Mouse (Mus musculus): Measurements from ENCODE around the gene Eef2.
A peak's percentile ranks its signal among the peaks of the same experiment; 100 is the strongest.
"Not testable (repeated sequence)": the region's sequence is repeated elsewhere in the genome, so short reads cannot be mapped to it uniquely, and the experiment has no call there.

Gene Eef2

DNA sequence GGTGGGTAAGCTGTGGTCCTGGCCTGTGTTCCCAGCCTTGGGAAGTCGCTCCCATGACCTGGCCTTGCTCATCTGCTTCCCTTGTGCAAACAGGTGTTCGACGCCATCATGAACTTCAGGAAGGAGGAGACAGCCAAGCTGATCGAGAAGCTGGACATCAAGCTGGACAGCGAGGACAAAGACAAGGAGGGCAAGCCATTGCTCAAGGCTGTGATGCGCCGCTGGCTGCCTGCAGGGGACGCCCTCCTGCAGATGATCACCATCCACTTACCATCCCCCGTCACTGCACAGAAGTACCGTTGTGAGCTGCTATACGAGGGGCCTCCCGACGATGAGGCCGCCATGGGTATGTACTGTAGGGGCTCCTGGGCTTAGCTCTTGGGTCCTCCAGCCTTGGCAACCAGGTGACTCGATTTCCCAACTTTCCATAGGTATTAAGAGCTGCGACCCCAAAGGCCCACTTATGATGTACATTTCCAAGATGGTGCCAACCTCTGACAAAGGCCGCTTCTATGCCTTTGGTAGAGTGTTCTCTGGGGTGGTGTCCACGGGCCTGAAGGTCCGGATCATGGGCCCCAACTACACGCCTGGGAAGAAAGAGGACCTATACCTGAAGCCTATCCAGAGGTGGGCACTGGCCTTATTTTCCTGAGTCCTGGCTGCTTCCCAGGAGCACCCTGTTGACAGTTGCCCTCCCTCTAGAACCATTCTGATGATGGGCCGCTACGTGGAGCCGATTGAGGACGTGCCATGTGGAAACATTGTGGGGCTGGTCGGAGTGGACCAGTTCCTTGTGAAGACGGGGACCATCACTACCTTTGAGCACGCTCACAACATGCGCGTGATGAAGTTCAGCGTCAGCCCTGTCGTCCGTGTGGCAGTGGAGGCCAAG is 3.3 kb downstream of the Eef2 start:
- no peak for DNase-seq (ENCODE audit: low read depth, low spot score)

DNA sequence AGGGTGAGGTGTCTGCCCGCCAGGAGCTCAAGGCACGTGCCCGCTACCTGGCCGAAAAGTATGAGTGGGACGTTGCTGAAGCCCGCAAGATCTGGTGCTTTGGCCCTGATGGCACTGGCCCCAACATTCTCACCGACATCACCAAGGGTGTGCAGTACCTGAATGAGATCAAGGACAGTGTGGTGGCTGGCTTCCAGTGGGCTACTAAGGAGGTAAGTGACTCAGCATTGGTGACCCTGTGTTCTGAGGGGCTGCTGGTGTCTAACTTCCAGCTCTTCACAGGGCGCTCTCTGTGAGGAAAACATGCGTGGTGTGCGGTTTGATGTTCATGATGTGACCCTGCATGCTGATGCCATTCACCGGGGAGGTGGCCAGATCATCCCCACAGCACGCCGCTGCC is 4.5 kb downstream of the Eef2 start:
- no peak for DNase-seq (ENCODE audit: low read depth, low spot score)

DNA sequence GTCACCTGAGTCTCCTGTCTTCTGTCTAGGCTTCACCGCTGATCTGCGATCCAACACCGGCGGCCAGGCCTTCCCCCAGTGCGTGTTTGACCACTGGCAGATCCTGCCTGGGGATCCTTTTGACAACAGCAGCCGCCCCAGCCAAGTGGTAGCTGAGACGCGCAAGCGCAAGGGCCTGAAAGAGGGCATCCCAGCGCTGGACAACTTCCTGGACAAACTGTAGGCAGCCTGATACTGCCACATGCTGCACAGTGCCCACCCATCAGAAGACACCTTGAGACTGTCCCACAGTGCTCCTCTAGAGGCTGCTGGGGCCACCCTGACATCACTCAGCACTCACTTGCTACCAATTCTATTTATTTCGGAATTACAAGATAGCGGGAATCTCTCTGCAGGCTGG is 5.4 kb downstream of the Eef2 start:
- not testable (repeated sequence) for DNase-seq (ENCODE audit: low read depth, low spot score)

DNA sequence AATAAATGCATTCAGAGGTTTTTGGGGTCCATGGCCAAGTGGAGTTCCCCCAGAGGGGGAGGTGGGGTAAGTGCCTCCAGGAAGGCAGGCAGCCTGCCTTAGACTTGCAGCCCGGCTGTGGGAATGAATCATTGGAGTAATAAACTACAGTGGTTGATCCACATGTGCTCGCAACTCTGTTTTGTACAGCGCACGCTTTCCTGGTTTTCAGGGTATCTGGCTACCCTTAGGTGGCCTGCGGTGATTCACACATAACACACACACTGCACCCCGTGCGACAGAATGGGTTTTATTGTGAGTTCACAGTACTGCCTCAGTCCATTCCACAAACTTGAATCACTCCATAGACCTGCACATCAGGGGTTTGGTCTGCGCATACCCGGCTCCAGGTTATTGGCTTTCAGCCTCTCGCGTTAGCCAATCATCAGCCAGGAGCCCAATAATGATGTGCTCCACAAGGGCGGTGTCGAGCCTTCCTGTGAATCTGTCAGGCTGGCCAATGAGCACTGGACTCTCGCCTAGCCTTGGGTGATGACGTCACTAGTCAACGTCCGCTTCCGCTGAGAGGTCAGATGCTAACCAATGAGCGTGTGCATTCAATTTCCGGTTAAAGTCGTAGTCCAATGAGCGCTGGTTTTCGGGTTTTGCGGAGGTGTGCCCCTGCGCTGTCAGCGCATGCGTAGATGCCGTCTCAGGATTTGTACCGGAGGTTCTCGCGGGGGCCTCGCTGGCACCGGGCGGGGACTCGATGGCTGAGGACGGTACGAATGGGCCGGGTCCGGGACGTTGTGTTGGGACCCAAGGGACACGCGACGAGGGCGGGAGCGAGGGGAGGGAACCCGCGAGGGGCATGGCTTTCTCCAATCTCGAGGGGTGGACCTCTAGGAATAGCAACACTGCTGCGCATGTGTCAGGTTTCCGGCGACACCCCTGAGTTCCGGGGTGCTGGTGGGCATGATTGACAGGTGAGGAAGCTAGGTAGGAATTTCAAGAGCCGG is 6.2 kb downstream of the Eef2 start, which contains the start of gene Dapk3:
Gene Dapk3 (plus strand): TSS at position 670 of the 998 bp plus-strand sequence.
- DNase-seq (ENCODE audit: low read depth, low spot score), result peak; percentile 100

- DNase-seq (ENCODE audit: low read depth, low spot score), result no peak
These were observed 7.4 kb downstream of the Eef2 start, which contains the start of gene 4930442H23Rik for GRCm38 (mm10) chr10:81183805-81184204. Gene 4930442H23Rik (minus strand): TSS chr10:81183849.

DNA sequence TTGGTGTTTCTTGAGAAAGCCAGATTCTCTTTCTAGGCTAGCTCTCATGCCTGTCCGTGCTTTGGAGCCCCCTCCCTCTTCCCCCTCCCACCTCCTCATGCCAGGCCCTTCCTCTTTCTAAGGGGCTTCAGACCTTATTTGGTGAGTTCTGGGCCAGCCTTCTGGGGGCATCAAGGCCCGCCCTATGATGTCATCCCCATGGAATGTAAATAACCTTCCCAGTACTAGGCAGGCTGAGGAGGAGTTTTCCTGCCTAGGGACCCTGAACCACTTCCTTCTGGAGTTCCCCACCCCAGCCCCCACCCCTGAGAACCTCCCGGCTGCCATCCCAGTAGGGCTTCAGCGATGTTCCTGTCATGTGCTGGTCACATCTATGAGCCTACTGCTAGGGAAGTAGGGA is 8.3 kb downstream of the Eef2 start:
- DNase-seq (ENCODE audit: low read depth, low spot score), result peak; percentile 61

GRCm38 (mm10) chr10:81187161-81187560 is 10.7 kb downstream of the Eef2 start:
- no peak for DNase-seq (ENCODE audit: low read depth, low spot score)

DNA sequence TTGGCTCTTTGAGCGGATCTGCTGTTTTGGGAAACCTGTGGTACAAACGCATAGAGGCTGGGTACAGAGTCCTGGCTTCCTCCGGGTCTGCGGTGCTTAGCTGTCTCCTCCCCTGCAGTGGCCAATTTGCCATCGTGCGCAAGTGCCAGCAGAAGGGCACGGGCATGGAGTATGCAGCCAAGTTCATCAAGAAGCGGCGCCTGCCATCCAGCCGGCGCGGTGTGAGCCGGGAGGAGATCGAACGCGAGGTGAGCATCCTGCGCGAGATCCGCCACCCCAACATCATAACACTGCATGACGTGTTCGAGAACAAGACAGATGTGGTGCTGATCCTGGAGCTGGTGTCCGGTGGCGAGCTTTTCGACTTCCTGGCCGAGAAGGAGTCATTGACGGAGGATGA is 13.4 kb downstream of the Eef2 start:
- no peak for DNase-seq (ENCODE audit: low read depth, low spot score)

DNA sequence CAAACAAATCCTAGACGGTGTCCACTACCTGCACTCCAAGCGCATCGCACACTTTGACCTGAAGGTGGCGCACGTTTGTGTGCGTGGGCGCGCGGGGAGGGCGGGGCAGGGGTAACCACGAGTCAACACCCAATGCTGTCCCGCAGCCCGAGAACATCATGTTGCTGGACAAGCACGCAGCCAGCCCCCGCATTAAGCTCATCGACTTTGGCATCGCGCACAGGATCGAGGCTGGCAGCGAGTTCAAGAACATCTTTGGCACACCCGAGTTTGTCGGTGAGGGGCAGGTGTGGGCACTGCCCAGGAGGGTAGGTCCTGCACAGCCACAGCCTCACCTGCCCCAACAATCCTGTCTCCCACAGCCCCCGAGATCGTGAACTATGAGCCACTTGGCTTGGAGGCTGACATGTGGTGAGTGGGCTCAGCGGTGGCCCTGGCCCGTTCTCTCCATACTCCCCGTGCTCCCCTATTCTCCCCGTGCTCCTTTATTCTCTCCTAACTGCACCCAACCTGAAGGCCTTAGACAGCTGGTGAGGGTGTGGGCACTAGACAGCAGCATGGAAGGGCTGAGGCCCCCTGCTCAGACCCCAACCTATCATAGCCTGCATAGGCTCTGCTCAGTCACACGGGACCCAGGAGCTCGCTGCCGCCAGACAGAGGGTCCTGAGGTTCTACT is 13.9 kb downstream of the Eef2 start:
- DNase-seq (ENCODE audit: low read depth, low spot score), result no peak

- DNase-seq (ENCODE audit: low read depth, low spot score), result no peak
These were observed 14.5 kb downstream of the Eef2 start for GRCm38 (mm10) chr10:81190912-81191321.

DNA sequence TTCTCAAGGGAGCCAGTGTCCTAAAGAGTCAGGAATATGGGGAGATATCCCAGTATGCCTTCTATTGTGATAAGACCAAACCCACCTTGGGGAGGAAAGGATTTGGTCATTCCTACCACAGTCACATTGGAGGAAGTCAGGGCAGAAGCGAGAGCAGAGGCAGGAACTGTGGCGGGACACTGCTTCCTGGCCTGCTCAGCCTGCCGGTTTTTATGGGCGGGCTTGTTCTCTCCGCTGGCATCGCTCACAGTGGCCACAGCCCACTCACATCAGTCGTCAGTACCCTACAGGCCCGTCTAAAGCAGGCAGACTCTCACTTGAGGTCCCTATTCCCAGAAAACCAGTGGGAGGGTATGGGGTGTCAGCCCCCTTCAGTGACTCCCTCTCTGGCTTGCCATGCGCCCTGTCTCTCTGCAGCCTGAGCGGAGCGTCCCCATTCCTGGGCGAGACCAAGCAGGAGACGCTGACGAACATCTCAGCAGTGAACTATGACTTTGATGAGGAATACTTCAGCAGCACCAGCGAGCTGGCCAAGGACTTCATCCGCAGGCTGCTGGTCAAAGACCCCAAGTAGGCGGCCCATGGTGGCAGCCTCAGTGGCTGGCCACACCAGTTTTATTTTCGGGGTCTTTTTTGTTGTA is 15.0 kb downstream of the Eef2 start:
- DNase-seq (ENCODE audit: low read depth, low spot score), result no peak

GRCm38 (mm10) chr10:81192270-81192967 is 16.0 kb downstream of the Eef2 start:
- peak; percentile 88 for DNase-seq (ENCODE audit: low read depth, low spot score)

DNA sequence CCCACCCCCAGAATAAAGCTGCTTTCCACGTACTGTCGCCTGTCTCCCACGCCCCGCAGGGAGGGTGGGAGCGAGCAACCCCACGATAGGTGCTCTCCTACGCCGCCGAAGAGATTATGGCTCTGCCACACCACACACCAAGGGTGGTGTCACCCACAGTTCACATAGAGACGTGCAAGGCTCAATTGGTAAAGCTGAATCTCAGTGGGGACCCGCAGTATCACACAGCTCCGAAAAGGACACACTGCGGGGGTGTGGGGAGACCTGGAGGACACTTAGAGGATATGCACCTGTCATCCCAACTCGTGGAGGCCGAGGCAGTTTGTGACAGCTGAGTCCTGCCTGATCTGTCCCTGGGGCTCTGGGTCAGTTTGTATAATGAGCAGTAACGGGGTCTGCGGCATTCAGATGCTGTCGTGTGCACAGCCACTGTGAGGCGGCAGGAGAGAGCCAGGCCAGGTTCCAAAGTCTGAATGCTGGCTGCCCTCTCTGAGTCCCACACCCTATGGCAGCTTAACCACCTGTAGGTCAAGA is 16.6 kb downstream of the Eef2 start:
- no peak for DNase-seq (ENCODE audit: low read depth, low spot score)

- DNase-seq (ENCODE audit: low read depth, low spot score), result no peak
These were observed 17.8 kb downstream of the Eef2 start for GRCm38 (mm10) chr10:81193991-81194774.

GRCm38 (mm10) chr10:81195300-81195699 is 18.9 kb downstream of the Eef2 start:
- DNase-seq (ENCODE audit: low read depth, low spot score), result no peak

GRCm38 (mm10) chr10:81196470-81197065 is 20.1 kb downstream of the Eef2 start:
- no peak for DNase-seq (ENCODE audit: low read depth, low spot score)

DNA sequence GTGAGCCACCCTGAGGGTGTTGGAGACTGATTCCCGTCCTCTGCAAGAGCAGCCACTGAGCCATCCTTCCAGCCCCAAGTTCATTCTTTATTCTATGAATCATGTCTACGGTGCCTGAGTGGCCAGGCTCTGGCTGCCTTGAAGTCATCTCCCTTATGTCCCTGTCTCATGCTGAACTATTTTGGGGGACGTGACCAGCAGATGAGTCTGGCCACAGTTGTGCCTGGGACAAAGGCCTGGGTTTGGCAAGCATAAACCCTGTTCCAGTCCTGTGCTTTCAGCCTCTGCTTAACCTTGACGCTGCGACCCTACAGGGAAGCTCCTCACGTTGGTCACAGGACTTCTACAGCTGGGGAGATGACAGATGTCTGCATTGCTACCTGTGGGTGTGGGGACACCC is 20.9 kb downstream of the Eef2 start:
- no peak for DNase-seq (ENCODE audit: low read depth, low spot score)

DNA sequence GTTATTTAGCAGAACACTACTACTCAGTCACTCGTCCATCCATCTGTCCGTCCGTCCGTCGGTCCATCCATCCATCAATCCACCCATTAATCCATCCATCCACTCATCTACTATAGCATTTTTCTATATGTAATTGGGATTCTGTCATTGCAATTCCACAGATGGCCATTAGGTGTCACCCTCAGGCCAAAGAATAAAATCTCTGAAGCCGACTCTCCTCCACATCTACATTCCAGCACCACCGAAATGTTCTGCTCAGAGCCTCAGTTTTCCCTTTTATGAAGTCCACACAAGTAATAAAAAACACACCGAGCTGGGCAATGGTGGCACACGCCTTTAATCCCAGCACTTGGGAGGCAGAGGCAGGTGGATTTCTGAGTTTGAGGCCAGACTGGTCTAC is 21.8 kb downstream of the Eef2 start:
- peak; percentile 80 for DNase-seq (ENCODE audit: low read depth, low spot score)

GRCm38 (mm10) chr10:81198990-81199389 is 22.6 kb downstream of the Eef2 start:
- no peak for DNase-seq (ENCODE audit: low read depth, low spot score)

Data from mesoderm, embryonic 11.5 days (tissue).